Mouse (Mus musculus) c-Kit-negative CD71-positive TER-119-positive erythroid progenitor cells, embryonic 14.5 days (primary cell): Measurements from ENCODE around the gene Cdk5r2.

ENCODE experiments used
- DNase-seq: peaks from one replicate; pipeline ENCODE4 v3.0.0-alpha.2; 2013; ENCODE audit warnings: low read depth, low spot score

The Cdk5r2 gene

DNA sequence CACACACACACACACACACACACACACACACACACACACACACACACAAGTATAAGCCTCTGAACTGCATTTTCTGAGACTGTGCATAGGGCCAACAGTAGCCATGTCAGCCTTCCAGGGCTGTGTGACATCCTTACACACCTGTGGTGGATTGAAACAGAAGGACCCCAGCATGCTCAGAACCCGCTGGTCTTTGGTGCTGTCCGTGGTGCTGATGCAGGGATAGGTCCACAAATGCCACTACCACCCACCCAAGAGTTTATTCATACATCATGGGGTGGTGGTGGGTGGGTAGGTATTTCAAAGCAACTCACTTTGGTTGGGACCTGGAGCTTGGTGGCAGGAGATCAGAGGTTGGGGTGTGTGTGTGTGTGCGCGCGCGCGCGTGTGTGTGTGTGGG lies 36.8 kb downstream of the Cdk5r2 start:
- DNase-seq = no peak

GRCm38 (mm10) chr1:74892351-74893133 lies 37.8 kb downstream of the Cdk5r2 start:
- DNase-seq = no peak

- no peak for DNase-seq
Measured at GRCm38 (mm10) chr1:74893134-74893855, 38.6 kb downstream of the Cdk5r2 start, which contains the start of gene Cryba2. TSS of gene Cryba2 (minus strand) at chr1:74893143.

DNA sequence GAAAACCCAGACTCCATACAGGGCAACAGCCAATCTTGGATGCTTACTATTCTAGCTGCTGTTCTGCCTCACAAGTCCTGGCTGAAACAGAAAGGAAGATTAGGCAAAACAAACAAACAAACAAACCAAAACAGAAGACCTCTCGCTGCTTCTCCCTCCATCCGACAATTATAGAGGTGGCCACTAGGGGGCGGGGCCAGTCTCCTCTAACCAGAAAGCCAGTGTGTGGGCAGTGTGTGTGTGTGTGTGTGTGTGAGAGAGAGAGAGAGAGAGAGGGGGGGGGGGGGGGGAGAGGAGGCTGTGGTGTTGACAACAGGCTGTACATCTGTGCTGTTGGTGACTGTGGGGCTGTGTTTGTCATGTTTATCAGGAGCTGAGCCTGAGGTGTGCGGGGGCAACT lies 40.2 kb downstream of the Cdk5r2 start:
- peak; percentile 13 for DNase-seq

DNA sequence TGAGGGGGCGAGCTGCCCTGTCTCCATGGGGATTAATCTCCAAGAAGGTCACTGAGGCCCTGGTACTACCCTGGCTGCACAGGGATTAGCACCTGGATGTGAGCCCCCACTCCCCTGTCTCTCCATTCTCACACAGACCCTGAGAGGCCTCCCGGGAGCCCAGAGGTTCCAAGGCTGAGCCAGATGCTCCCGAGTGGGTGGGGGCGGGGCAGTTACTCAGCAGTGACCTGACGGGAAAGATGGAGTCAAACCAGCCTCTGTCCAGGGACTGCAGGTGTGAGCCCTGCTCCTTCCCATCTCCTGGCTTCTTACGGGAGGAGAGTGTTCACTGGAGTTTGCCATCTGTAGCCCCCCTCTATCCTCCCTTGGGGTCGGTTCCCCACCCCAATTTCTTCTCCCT lies 43.2 kb downstream of the Cdk5r2 start:
- no peak for DNase-seq

DNA sequence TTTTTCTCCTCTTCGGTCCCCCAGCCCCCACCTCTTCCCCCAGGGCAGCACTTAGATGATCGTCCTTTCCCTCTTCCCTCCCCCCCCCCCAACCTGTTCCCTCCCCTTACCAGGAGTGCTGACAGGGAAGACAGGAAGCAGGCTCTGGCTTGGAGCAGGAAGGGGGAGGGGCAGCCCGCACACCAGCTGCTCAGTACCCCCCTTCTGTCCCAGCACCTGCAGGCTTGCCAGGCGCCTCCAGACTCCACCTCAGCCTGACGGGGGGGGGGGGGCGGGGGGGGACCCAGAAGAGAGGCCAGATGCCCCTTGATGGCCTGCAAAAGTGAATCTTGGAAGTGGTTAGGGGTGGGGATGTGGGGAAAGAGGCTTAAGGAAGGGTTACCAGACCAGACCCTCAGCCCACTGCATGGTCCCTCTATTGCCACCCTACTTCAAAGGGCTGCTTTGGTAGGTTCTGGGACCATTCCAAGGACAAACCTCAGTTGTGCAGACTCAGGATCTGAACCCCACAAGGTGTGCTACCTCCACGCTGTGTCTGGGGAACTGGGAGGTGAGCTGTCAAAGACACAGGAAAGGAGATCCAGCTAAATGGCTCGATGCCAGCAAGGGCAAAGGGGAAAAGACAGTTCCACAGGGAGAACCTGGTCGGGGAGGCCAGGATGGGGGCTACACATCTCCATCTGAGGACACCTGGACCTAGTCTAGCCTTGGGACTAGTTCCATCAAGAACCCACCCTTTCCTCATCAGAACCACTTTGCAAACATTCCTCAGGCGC lies 44.1 kb downstream of the Cdk5r2 start:
- DNase-seq = no peak

DNA sequence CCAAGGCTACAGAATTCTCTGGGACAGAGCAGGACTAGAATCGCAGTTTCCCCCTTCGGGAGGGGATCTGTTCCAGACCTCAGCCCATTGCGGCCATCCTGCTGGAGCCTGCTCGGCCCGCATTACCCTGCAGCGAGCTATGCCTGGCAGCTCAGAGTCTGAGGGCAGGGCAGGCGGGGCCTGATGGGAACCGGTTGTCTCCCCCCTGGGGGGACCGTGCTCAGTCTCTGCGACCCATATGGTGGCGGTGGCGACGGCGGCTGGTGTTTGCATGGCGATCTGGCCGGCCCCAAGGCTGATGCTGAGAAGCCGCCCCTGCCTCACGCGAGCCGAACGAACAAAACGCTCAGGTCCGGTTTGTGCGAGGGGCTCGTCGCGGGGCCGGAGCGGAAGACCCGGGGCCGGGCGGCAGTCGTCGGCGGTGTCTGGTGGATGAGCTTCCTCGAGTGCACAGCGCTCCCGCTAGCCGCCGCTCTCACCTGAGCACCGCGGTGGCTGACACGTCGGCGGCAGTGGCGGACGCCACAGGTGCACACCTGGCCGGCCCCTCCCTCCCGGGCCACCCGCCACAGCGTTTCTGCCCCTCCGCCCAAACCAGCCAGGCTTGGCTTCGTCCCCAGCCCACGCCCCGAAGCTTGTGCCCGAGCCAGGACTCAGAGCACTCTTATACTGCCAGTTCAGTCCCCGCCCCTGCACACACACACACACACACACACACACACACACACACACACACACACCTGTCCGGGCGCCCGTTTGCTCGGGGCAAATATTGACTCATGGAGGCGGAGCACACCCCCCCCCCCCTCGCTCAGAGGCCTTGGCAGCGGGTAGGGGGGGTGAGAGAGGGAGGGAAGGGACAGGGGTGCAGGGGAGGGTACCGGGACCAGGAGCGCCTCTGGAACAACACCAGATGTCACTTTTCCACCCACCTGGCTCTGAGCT lies 45.9 kb downstream of the Cdk5r2 start:
- DNase-seq = no peak

DNA sequence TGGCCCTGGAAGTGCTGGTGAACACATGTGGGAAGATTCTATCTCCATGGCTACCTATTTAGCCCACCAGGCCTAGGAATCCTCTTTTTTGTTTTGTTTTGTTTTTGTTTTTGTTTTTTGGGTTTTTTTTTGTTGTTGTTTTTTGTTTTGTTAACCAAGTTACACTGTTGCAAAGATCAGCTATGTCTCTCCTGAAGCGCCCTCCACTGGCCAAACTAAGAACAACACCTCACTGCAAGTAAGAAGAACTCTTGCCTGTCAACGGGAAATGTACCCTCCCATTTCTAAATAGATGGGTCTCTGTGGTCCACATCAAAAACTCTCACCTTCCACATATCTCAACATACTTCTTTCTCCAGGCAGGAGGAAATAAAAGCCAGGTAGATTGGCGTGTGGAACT lies 47.0 kb downstream of the Cdk5r2 start:
- no peak for DNase-seq

- no peak for DNase-seq
Measured at GRCm38 (mm10) chr1:74902191-74902590, 47.5 kb downstream of the Cdk5r2 start.
